Mouse (Mus musculus): ENCODE measurements at regions not wholly inside any gene's neighbourhood (a gene's known extent, or its start where the extent isn't known, plus 50 kb on each side); places are given as distances from the start of the nearest gene placed in this dataset.

DNA sequence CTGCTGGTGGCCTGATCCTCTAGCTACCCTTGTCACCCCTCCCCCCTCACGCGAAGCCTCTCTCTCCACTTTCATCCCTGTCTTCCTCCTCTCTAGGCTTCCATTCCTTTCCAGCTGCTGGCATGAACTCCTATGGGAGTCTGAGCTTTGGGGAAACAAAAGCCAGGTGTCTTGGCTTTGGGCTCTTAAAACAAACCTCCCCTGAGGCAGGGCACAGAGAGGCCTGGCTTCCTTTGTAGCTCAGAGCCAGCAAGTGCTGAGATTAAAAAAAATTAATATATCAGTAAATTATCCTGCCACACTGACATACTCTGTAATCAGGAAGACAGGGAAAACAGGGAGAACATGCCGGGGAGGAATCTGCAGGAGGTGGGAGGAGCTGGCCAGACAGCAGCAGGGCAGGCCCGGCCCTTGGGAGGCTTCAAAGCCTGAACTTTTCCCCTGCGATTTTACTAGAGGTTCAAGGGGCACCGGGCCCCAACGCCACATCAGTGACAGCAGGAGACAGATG is 139.2 kb upstream of the Nr2f2 start:
- no peak for DNase-seq
- Histone ChIP-seq H3K27ac (no peak overlapping the region; the same call in 1 of the 2 replicates), H3K4me3 (no peak overlapping the region)
- intact Hi-C loops (cut with DNase I): no loop called here
- TF ChIP-seq CTCF (IDR thresholded peaks at IDR 0.05): no peak

DNA sequence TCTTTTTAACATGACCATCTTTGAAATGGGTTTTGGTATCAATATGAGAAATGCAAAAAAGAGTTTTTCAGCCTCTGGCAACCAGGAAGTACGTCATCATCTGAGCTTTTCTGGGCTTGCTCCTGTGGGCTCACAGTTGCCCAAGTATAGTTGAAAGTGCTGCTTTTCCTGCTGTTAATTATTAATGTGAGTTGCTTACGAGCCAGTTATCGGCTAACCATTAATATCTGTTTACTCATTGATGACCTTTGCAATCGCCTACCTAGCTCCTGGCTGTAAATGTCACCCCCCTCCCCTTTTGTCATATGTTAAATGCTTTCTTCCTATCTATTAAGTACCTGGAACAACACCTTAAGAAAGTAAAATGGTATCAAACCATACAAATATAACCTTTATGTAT is 135.3 kb upstream of the Nr2f2 start:
- Histone ChIP-seq H3K4me3 (no peak overlapping the region), H3K27ac (no peak overlapping the region)
- no peak for TF ChIP-seq CTCF (IDR thresholded peaks at IDR 0.05)
- intact Hi-C loops (cut with DNase I): no loop called here
- no peak for DNase-seq

DNA sequence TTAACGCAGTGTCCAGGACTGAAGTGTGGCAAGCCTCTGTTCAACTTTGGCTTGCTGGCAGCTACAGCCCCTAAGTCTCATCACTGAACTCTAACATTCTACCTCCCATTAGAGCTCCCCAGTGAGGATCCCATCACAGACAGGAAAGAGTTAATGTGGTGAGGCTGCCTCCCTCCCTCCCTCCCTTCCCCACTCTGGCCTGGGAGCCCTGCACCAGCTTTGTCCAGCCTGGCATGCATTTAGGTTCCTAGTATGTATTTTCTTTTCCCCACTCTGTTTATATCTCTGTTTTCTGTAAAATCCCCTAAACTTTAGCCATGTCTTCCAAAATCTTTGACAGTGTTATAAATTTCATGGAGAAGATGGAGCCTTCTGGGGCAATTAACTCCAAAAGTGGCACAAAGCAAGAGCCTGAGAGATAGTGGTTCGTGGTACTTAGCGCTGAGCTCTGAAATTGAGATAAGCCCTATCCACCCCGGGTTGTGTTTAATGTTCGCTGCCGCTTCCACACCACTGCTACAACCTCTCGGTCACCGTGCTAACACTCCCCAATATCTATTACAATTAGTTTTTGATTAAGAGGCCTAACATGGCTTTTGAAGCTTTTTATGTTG is 130.1 kb upstream of the Nr2f2 start:
- no peak for DNase-seq
- H3K4me3 ChIP-seq: no peak overlapping the region
- intact Hi-C loops (cut with DNase I): no loop called here
- TF ChIP-seq CTCF (IDR thresholded peaks at IDR 0.05): no peak
- H3K27ac ChIP-seq: no peak overlapping the region

DNA sequence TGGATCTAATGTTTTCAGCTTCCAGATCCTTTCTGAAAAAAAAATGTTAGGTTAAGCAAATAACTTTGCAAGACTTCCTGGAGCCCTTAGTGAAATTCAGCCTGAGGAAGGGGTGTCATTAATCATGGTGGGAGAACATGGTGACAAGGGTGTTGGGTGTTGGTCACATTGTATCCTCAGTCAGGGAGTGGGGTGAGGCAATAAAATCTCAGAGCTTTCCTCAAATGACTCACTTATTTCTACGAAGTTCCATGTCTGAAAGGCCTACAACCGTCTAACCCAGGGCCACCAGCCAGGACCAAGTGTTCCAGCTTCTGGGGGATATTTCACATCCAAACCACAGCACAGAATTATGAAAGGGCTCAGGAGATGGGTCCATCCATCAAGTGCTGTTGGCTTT is 117.7 kb upstream of the Nr2f2 start:
- Histone ChIP-seq H3K27ac (no peak overlapping the region), H3K4me3 (no peak overlapping the region)
- no peak for DNase-seq
- TF ChIP-seq CTCF (IDR thresholded peaks at IDR 0.05): no peak
- intact Hi-C loops (cut with DNase I): no loop called here

DNA sequence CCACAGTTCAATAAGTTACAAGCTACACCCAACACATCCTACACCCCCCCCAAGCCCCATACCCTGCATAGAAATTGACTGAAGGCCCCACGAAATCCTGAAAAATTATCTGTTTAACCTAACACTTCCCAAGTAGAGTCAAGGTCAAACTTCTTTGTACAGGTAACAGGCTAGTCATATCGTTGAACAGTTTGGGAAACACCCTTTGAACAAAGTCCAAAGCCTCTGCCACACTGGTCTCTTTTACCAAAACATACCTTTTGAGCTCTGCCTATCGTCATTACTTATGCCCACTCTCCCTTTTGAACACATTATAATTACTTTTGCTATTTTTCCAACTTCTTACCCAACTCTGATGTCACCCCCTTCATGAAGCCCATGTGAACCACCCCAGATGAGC is 117.0 kb upstream of the Nr2f2 start:
- intact Hi-C loops (cut with DNase I): no loop called here
- no peak overlapping the region for H3K27ac ChIP-seq
- no peak for TF ChIP-seq CTCF (IDR thresholded peaks at IDR 0.05)
- no peak for DNase-seq
- H3K4me3 ChIP-seq: no peak overlapping the region

DNA sequence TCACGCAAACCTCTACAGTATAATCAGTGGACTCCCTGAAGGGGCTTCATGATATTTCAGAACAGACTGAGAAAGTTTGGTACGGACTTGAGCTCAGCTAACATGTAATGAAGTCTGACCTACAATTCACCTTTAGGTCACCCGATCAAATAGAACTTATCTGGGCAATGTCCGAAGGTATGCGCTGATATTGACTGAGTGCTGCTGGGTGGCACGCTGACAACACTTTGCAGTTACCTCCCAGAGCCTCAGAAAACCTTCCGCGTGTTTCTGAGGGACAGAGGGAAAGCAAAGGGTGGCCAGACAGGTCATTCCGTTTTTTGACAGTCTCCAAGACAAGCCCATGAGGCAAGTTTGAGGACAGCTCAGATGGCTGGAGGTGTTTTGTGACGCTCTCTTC is 115.3 kb upstream of the Nr2f2 start:
- no peak overlapping the region for H3K27ac ChIP-seq
- no peak for TF ChIP-seq CTCF (IDR thresholded peaks at IDR 0.05)
- no peak for DNase-seq
- intact Hi-C loops (cut with DNase I): no loop called here
- H3K4me3 ChIP-seq: no peak overlapping the region

DNA sequence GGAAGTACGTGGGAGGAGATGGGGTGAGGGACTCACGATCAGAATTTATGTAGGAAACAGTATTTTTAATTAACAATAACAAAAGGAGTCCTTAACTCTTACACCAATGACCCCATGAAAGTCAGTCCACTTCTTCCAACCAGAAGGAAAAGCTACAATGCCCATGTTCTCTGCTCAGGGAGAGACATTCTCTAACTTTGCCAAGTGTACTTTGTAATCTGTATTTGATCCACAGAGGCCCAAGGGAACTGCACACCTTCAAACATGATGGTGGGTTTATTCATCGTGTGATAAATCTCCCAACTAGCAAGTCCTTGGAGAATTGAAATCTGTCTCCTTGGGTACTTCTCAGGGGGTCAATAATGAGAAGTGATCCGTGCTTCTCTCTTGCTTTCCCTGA is 106.3 kb upstream of the Nr2f2 start:
- Histone ChIP-seq H3K4me3 (no peak overlapping the region), H3K27ac (no peak overlapping the region)
- intact Hi-C loops (cut with DNase I): no loop called here
- TF ChIP-seq CTCF (IDR thresholded peaks at IDR 0.05): no peak
- no peak for DNase-seq

DNA sequence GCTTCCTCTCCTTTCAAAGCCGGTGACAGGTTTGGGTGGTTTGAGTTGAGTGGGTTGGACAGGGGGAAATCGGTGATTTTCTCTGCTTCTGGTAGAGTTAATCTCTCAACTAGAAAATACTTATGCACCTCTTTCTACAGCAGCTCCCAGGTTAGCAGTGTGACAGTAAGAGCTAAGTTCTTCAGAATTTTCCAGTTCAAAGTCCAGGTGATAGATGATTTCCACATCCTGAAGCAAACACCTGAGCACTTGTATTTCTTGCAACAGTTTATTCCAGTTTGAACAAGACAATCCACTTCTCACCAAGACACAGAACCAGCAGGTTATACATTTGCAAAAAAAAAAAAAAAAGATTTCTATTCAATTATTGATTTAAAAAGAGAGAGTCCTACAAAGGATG is 104.0 kb upstream of the Nr2f2 start:
- TF ChIP-seq CTCF (IDR thresholded peaks at IDR 0.05): no peak
- Histone ChIP-seq H3K27ac (no peak overlapping the region), H3K4me3 (no peak overlapping the region)
- no peak for DNase-seq
- intact Hi-C loops (cut with DNase I): no loop called here

DNA sequence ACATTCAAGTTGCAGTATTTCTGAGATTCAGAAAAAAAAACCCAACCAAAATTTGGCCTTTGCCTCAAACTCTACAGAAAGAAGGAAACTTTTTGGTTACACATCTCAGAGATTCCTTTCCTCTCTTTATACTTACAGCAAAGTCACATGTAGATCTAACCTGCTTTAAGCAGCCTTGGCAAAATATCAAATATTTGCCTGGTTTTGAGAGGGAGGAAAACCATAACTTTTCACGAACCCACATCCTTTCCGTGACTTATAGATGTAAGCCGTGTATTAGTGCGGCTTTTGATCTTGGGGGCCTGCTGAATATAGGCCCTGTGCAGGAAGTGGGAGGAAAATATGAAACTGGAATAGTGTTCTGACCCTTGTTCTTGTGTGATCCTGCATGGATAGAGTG is 95.6 kb upstream of the Nr2f2 start:
- intact Hi-C loops (cut with DNase I): no loop called here
- no peak overlapping the region for H3K4me3 ChIP-seq
- DNase-seq: no peak
- TF ChIP-seq CTCF (IDR thresholded peaks at IDR 0.05): no peak
- H3K27ac ChIP-seq: no peak overlapping the region

DNA sequence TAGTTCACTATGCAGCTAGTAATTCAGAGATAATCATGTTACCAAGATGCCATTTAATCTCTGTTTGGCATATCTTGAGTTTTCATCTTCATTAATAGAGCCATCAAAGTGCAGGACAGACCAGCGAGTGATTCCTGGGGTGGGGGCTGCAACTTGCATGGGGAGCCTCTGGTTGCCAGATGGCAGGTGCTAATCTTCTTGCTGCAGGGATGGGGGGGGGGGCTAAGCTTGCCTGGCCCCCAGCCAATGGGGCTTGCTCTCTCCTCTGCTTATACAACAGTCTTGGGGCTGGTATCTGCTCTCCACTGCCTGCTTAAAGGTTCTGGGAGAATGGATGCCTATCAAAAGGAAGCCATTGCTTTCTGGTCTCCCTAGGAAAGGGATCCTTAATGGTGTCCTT is 88.0 kb upstream of the Nr2f2 start:
- Histone ChIP-seq H3K4me3 (no peak overlapping the region), H3K27ac (no peak overlapping the region)
- intact Hi-C loops (cut with DNase I): no loop called here
- no peak for TF ChIP-seq CTCF (IDR thresholded peaks at IDR 0.05)
- DNase-seq: no peak

DNA sequence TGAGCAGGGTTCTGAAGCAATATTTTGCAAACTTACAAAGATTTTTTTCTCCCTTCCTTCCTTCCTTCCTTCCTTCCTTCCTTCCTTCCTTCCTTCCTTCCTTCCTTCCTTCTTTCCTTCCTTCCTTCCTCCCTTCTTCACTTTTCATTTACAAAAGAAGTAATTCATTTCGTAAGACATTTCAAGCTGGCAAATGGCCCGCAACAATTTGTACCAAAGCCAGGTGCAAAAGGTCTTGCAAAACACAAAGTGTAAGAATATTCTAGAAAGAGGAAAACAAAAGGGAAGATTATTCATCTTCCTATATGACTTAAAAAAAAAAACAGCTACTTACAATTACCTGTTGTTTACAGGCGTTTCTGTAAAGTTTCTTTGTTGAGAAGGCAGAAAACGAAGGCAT is 86.3 kb upstream of the Nr2f2 start:
- intact Hi-C loops (cut with DNase I): no loop called here
- no peak overlapping the region for H3K27ac ChIP-seq
- TF ChIP-seq CTCF (IDR thresholded peaks at IDR 0.05): no peak
- no peak for DNase-seq
- no peak overlapping the region for H3K4me3 ChIP-seq

DNA sequence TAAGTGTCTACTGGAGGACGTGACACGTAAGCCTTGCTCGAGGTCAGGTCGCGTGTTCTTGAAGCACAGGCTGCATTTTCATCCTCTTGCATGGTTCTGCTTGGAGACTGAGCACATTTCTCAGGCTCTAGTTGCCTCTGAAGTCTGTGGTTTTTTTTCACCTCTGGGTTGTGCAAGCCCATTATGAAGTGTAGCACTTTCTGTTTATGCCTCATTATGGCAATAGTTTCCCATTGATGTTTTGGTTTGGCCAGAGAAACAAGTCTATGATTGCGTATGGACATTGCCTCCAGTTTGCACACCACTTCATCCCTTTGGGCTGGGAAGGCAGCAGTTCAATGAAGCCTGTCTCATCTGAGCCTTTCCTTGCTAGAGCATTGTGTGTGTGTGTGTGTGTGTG is 72.4 kb upstream of the Nr2f2 start:
- Histone ChIP-seq H3K27ac (no peak overlapping the region), H3K4me3 (no peak overlapping the region)
- no peak for DNase-seq
- no peak for TF ChIP-seq CTCF (IDR thresholded peaks at IDR 0.05)
- intact Hi-C loops (cut with DNase I): no loop called here

DNA sequence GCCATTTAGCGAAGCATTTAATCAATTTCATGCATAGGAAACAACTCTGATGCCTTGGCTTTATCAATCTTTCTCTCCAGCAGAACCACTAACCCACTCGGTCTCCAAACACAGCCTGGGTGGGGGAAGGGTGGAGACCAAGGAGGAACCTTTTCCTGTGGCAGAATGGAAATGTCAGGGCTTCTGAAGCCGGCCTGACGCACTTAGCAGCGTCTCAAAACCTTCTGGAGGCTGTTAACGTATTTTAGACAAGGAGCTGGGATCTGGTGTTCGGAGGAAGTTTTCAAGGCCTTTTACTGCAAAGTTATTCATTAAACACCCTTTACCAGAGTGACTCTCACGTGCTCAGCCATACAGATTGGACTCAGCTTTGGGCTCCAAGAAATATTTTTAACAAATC is 67.3 kb upstream of the Nr2f2 start:
- intact Hi-C loops (cut with DNase I): no loop called here
- no peak overlapping the region for H3K27ac ChIP-seq
- no peak for DNase-seq
- no peak for TF ChIP-seq CTCF (IDR thresholded peaks at IDR 0.05)
- no peak overlapping the region for H3K4me3 ChIP-seq

DNA sequence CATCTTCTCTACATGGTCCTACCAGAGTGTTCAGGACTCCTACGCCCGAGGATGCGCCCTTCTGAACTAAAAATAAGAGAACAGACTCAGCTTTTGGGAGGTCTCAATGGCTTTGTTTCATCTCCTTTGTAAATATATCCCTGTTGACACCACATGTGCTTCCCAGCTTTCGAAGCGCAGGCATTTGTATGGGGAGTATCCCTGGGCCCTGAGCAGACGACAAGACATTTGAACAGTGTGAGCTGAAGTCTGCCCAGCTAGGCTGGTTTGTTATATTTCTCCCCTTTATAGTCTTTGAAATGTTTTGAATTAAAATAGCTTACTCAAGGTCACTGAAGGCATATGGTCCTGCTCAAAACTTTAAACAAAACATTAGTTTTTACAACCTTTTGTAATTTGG is 66.8 kb upstream of the Nr2f2 start:
- TF ChIP-seq CTCF (IDR thresholded peaks at IDR 0.05): no peak
- no peak for DNase-seq
- no peak overlapping the region for H3K4me3 ChIP-seq
- no peak overlapping the region for H3K27ac ChIP-seq
- intact Hi-C loops (cut with DNase I): no loop called here
